ENCODE assay signal across 8 mouse cellular contexts in the genomic region with DNA sequence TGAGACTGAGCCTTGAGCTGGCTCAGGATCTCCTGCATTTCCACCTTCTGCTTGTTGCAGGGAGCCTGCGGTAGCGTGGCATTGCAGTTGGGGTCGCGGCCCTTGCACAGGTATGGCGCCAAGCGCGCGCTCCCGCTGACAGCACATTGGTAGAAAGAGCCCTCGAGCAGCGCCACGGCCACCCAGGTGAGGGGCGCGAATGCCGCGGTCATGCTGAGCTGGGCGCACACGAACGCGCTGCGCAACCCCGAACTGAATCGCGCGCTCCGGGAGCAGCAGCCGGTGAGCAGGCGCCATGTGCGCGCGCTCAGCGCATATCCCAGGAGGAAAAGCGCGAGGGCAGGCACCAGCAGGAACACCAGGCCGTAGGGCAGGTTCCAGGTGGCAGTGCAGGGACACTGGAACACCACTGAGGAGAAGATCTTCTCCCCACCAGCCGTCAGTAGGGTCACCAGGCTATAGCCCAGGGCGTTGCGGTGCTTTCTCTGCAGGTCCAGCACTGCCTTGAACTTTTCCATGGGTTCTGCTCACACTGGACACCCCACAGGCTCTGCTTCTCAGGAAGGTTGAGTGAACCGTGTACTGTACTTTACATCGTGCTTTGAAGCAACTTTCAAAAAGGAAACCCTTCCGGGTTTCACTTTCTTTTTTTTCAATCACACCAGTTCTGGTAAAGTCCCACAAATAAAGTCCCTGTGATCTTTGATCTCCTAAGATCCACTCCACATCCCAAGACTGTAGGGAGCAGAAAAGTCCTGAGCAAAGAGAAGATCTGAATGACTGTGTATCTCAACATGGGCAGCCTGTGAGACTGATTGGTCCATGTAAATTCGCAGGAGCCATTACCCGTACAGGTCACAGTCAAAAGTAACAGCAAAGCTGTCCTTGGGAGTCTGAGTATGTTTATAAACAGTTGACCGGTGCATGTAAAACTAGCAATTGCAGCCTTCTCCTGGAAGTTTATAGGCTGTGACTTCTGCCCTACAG. TPM values are rescaled to one million over a fixed set of nuclear protein-coding genes. Genes with fewer than 3 reads are reported as not detected.
DNase-seq lines count a peak whose midpoint lies in the region; ATAC-seq and TF ChIP-seq lines count a peak whose summit lies in the region.

A gene (minus strand): TSS at position 593 of the 987 bp plus-strand sequence.

- TF ChIP-seq EP300 in stomach, postnatal 0 days (optimal IDR thresholded peaks at IDR 0.05) = no peak

- TF ChIP-seq POLR2A in embryonic fibroblast, embryonic 13.5 days (IDR thresholded peaks at IDR 0.05; ENCODE audit: low read depth, low read length) = no peak

- DNase-seq in heart, adult 11 months = peak; percentile 93
- no peak for DNase-seq in heart, postnatal 25 days (ENCODE audit: low spot score)
- peak; percentile 40 to 52 for DNase-seq in heart, postnatal 10 days
- DNase-seq in kidney, postnatal 36 days = peak; percentile 7 to 54
- DNase-seq in neural tube, embryonic 11.5 days (ENCODE audit: low spot score) = peak; percentile 53
- peak; percentile 42 for DNase-seq in stomach, postnatal 0 days (ENCODE audit: low spot score)

- peaks cover 4% of the 10 kb centered on the region; the same call in 1 of the 2 replicates for H3K4me1 ChIP-seq in embryonic fibroblast, embryonic 13.5 days (ENCODE audit: control insufficient read depth, insufficient read depth, low read length)
- H3K4me1 ChIP-seq in liver, embryonic 16.5 days (ENCODE audit: control insufficient read depth, low read depth, low read length) = no peaks in the 10 kb centered on the region; the same call in 1 of the 2 replicates
- H3K4me1 ChIP-seq in neural tube, embryonic 11.5 days (ENCODE audit: control insufficient read depth, insufficient read depth, low read length) = 0 out of 2 replicates have a peak, but pooled peaks cover 3% of the 10 kb centered on the region
- no peaks in the 10 kb centered on the region for H3K4me1 ChIP-seq in stomach, postnatal 0 days (replicated peaks; ENCODE audit: control insufficient read depth, insufficient read depth)

- intact Hi-C loops in heart, postnatal 25 days (cut with DNase I) = no loop called here
- intact Hi-C loops in heart, postnatal 10 days (cut with DNase I) = no loop called here

- peak within 1 kb of the TSS; percentile 33 for H3K4me3 ChIP-seq in embryonic fibroblast, embryonic 13.5 days (ENCODE audit: insufficient read depth, low read length)
- H3K4me3 ChIP-seq in liver, embryonic 16.5 days (ENCODE audit: low read depth, low read length) = peak within 1 kb of the TSS; percentile 57
- peak within 1 kb of the TSS; percentile 40 for H3K4me3 ChIP-seq in neural tube, embryonic 11.5 days (ENCODE audit: low read depth, low read length)
- H3K4me3 ChIP-seq in stomach, postnatal 0 days (ENCODE audit: low read depth, low read length) = peak within 1 kb of the TSS; percentile 47

- no peaks in the 10 kb centered on the region for H3K27me3 ChIP-seq in liver, embryonic 16.5 days (ENCODE audit: control insufficient read depth, insufficient read depth, low read depth, low read length)
- H3K27me3 ChIP-seq in neural tube, embryonic 11.5 days (ENCODE audit: control insufficient read depth, insufficient read depth, low read length) = no peaks in the 10 kb centered on the region
- no peaks in the 10 kb centered on the region for H3K27me3 ChIP-seq in stomach, postnatal 0 days (ENCODE audit: control insufficient read depth, insufficient read depth, low read length)

- no peak for TF ChIP-seq CTCF in embryonic fibroblast, embryonic 13.5 days (IDR thresholded peaks at IDR 0.05; ENCODE audit: borderline replicate concordance, insufficient read depth, low read length)
- no peak for TF ChIP-seq CTCF in stomach, postnatal 0 days (IDR thresholded peaks at IDR 0.05; ENCODE audit: low read depth)

- 0 out of 2 replicates have a peak, but pooled peaks have one; percentile 21 for ATAC-seq in liver, embryonic 16.5 days (ENCODE audit: low read depth)
- ATAC-seq in neural tube, embryonic 11.5 days (ENCODE audit: insufficient read depth, low FRiP score, low TSS enrichment) = peak; percentile 45
- peak; percentile 76 for ATAC-seq in stomach, postnatal 0 days (ENCODE audit: low FRiP score, low TSS enrichment)

- no peaks in the 10 kb centered on the region for H3K36me3 ChIP-seq in liver, embryonic 16.5 days (ENCODE audit: control insufficient read depth, insufficient read depth)
- H3K36me3 ChIP-seq in neural tube, embryonic 11.5 days (ENCODE audit: control insufficient read depth, insufficient read depth, low read length) = no peaks in the 10 kb centered on the region
- no peaks in the 10 kb centered on the region for H3K36me3 ChIP-seq in stomach, postnatal 0 days (ENCODE audit: control insufficient read depth, insufficient read depth, low read length)

- 9% methylated on average over 44 of the region's 44 CpGs for WGBS in liver, embryonic 16.5 days (ENCODE audit: insufficient replicate concordance)
- 18% methylated on average over 44 of the region's 44 CpGs for WGBS in neural tube, embryonic 11.5 days
- WGBS in stomach, postnatal 0 days = 14% methylated on average over 44 of the region's 44 CpGs

- peak within 1 kb of the TSS; percentile 71 for H3K27ac ChIP-seq in embryonic fibroblast, embryonic 13.5 days (ENCODE audit: insufficient read depth, low read length)
- no peak within 1 kb of the TSS for H3K27ac ChIP-seq in liver, embryonic 16.5 days (ENCODE audit: low read length)
- H3K27ac ChIP-seq in neural tube, embryonic 11.5 days (ENCODE audit: low read depth, low read length) = no peak within 1 kb of the TSS
- no peak within 1 kb of the TSS for H3K27ac ChIP-seq in stomach, postnatal 0 days (replicated peaks)

- H3K9ac ChIP-seq in liver, embryonic 16.5 days (ENCODE audit: low read depth, low read length) = peak within 1 kb of the TSS; percentile 20
- peak within 1 kb of the TSS; percentile 41 for H3K9ac ChIP-seq in neural tube, embryonic 11.5 days (ENCODE audit: low read length)
- H3K9ac ChIP-seq in stomach, postnatal 0 days (ENCODE audit: low read length) = peak within 1 kb of the TSS; percentile 53

- H3K4me2 ChIP-seq in liver, embryonic 16.5 days (ENCODE audit: low read depth, low read length) = peak within 1 kb of the TSS; percentile 69
- H3K4me2 ChIP-seq in neural tube, embryonic 11.5 days (ENCODE audit: low read depth) = peak within 1 kb of the TSS; percentile 73
- peak within 1 kb of the TSS; percentile 74 for H3K4me2 ChIP-seq in stomach, postnatal 0 days (replicated peaks; ENCODE audit: low read depth)

- no peaks in the 10 kb centered on the region for H3K9me3 ChIP-seq in liver, embryonic 16.5 days (replicated peaks; ENCODE audit: control insufficient read depth, low read length)
- H3K9me3 ChIP-seq in neural tube, embryonic 11.5 days (ENCODE audit: control insufficient read depth, low read length) = no peaks in the 10 kb centered on the region
- no peaks in the 10 kb centered on the region for H3K9me3 ChIP-seq in stomach, postnatal 0 days (ENCODE audit: control insufficient read depth, low read length)

RNA-seq across cellular contexts. Expression of the gene that starts here (rescaled TPM):
- total RNA-seq in heart, postnatal 25 days (2021) = not detected
- not detected in 2 replicates for polyA plus RNA-seq in embryonic fibroblast, embryonic 13.5 days (2011; ENCODE audit: insufficient read length, low read depth, missing spikeins)
- total RNA-seq in heart, postnatal 10 days (2021) = under 1 TPM in 1 of 2 experiments, not detected in 1; 0.40 TPM
- polyA plus RNA-seq in liver, embryonic 16.5 days (2015; fragmentation: Nextera tagmentation; extraction: Ambion mirVana) = 1.8 and 2.4 TPM in 2 replicates
- polyA plus RNA-seq in neural tube, embryonic 11.5 days (2014; fragmentation: Nextera tagmentation; extraction: Ambion mirVana) = 0.37 TPM in 1 of 2 replicates, not detected in the other
- polyA plus RNA-seq in stomach, postnatal 0 days (2015; fragmentation: Nextera tagmentation; extraction: Ambion mirVana) = 0.74 and 1.1 TPM in 2 replicates

Comparison
In these comparisons a context has a peak if more than half of its experiments do, and no peak if none do; other contexts are left out.
1. Peak in DNase-seq in heart, postnatal 10 days; RNA of the gene not detected or under 1 TPM.
2. Peak in DNase-seq, ATAC-seq, H3K4me3 ChIP-seq, H3K9ac ChIP-seq and H3K4me2 ChIP-seq in neural tube, embryonic 11.5 days; RNA of the gene not detected or under 1 TPM.
3. ATAC-seq: peak in every context shown above with its lines; median percentile 76 in stomach, postnatal 0 days; 45 in neural tube, embryonic 11.5 days; 21 in liver, embryonic 16.5 days.